Mouse (Mus musculus) lung, adult 2 months (tissue): ENCODE measurements around the gene Gm20388.

Source experiments
- CTCF ChIP-seq: fragments of 200-500 bp; IDR thresholded peaks from 2 replicates; pipeline ENCODE4 v1.5.1; 2011; ENCODE audit warnings: mild to moderate bottlenecking, low read length, control low read depth; ENCODE audit not compliant: insufficient read depth
- POLR2A ChIP-seq: fragments of 200-500 bp; IDR thresholded peaks from 2 replicates; pipeline ENCODE4 v1.6.1; 2011; ENCODE audit warnings: low read depth, mild to moderate bottlenecking, control low read depth, low read length, borderline replicate concordance; ENCODE audit errors: extremely low read depth

- TF ChIP-seq POLR2A (no peak), CTCF (no peak)
Observed at GRCm38 (mm10) chr8:121376116-121376950, 1465.7 kb downstream of the Gm20388 start.
